Mouse (Mus musculus): ENCODE data around the gene Olfr1373. TPM values are rescaled to one million over a fixed set of nuclear protein-coding genes. Genes with fewer than 3 reads are reported as not detected.

The Olfr1373 gene
- polyA plus RNA-seq (2015; fragmentation: Nextera tagmentation; extraction: Ambion mirVana), result not detected in 2 replicates

DNA sequence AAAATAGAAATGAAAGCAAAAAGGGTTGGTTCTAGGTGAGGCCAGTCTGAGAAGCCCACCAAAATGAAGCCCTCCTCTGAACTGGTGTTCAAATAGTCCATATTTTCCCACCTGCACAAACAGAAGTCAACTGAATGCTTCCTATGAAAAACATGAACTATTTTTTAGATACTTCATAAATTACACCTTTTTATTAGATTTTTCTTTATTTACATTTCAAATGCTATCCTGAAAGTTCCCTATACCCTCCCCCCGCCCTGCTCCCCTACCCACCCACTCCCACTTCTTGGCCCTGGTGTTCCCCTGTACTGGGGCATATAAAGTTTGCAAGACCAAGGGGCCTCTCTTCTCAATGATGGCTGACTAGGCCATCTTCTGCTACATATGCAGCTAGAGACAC lies at the start of gene Olfr1373:
Olfr1373 (minus strand) TSS at position 101 of the 400 bp plus-strand sequence.

DNA sequence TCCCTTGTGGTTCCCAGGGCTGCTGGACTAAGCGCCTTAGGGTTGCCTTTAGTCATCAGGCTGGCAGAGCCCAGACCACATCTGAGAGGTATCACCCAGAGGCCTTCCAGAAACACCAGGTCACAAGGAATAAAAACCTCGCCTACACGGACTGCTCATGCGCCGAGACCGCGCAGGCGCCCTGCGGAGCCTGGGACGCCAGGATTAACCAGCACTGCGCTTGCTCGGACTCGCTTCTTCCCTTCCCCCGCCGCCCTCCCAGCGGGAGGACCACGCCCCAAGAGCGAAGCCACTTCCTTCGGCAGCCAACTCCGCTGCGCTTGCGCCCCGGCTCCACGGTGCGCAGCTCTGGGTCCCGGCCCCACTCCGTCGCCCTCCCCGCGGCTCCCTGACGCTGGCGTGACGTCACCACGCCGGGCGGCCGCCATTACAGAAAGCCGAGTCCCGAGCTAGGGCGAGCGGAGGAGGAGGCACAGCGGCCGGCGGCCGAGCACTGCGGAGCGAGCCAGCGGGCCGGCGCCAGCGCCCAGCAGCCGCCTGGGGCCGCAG lies 46.9 kb downstream of the Olfr1373 start, which contains the start of gene Ppp2ca:
Ppp2ca (plus strand) TSS at position 284 of the 549 bp plus-strand sequence.

Small RNA genes lying within 50 kb of the gene (microRNA-seq; reads per million reads assigned to microRNA genes)
- not detected for gene Gm24157 (ENCODE audit: borderline replicate concordance, insufficient number of aligned reads)
- gene Mir3061 (ENCODE audit: borderline replicate concordance, insufficient number of aligned reads), result 4.9 reads per million, percentile 5 among the genes with 10 or more reads in this experiment

Other genes with a start within 250 kb of the Olfr1373 start
- gene Cdkn2aipnl, start 177.9 kb downstream of the Olfr1373 start, polyA plus RNA-seq (2015; fragmentation: Nextera tagmentation; extraction: Ambion mirVana), result 53.2 and 60.2 TPM in 2 replicates
- 339 and 446 TPM in 2 replicates for gene Ube2b, start 144.8 kb downstream of the Olfr1373 start, polyA plus RNA-seq (2015; fragmentation: Nextera tagmentation; extraction: Ambion mirVana)
- 6.2 and 7.4 TPM in 2 replicates for gene Cdkl3, start 141.3 kb downstream of the Olfr1373 start, polyA plus RNA-seq (2015; fragmentation: Nextera tagmentation; extraction: Ambion mirVana)
- 57.8 and 62.0 TPM in 2 replicates for gene Ppp2ca, start 46.8 kb downstream of the Olfr1373 start, polyA plus RNA-seq (2015; fragmentation: Nextera tagmentation; extraction: Ambion mirVana)
- not detected in 2 replicates for gene Olfr1371, start 68.5 kb upstream of the Olfr1373 start, polyA plus RNA-seq (2015; fragmentation: Nextera tagmentation; extraction: Ambion mirVana)
- 746 and 990 TPM in 2 replicates for gene Skp1a, start 86.5 kb upstream of the Olfr1373 start, polyA plus RNA-seq (2015; fragmentation: Nextera tagmentation; extraction: Ambion mirVana)
- 13.6 and 32.2 TPM in 2 replicates for gene Tcf7, start 137.5 kb upstream of the Olfr1373 start, polyA plus RNA-seq (2015; fragmentation: Nextera tagmentation; extraction: Ambion mirVana)
- 171 and 229 TPM in 2 replicates for gene Vdac1, start 215.3 kb upstream of the Olfr1373 start, polyA plus RNA-seq (2015; fragmentation: Nextera tagmentation; extraction: Ambion mirVana)